Mouse (Mus musculus) liver, postnatal 0 days (tissue): ENCODE results near the gene A730061H03Rik.

ENCODE experiments used
- CTCF ChIP-seq: sonication (generic); IDR thresholded peaks from 2 replicates; pipeline ENCODE4 v1.5.1; 2016; ENCODE audit warnings: antibody characterized with exemption, low read depth
- EP300 ChIP-seq: IDR thresholded peaks from 2 replicates; pipeline ENCODE4 v1.6.1; 2016; ENCODE audit warnings: antibody characterized with exemption, low read depth, mild to moderate bottlenecking

- no peak for TF ChIP-seq CTCF
- 0 out of 2 replicates have a peak, but pooled peaks have one; percentile 22 for TF ChIP-seq EP300
Measured at GRCm38 (mm10) chr14:55540787-55541321, 19.4 kb downstream of the A730061H03Rik start.
